Mouse (Mus musculus): Measurements from ENCODE around the gene Tbc1d22b.

DNA sequence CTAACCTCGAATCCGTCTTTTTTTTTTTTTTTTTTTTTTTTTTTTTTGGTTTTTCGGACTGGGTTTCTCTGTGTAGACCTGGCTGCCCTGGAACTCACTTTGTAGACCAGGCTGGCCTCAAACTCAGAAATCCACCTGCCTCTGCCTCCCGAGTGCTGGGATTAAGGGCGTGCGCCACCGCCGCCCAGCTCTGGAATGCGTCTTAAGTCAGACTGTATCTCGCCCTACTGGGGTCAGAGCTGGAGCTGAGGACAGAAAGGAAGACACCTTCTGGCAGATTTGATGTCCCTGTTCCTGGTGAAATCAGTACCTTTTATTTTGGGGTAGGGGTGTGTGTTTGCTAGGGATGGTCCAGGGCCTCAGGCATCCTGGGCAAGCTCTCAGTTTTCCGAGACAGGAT, 82.7 kb downstream of the Tbc1d22b start:
- TF ChIP-seq CTCF (IDR thresholded peaks at IDR 0.05; ENCODE audit: low read depth) = no peak
- TF ChIP-seq EP300 (IDR thresholded peaks at IDR 0.05; ENCODE audit: low read depth) = no peak

Measured in heart, postnatal 0 days (tissue).